Mouse (Mus musculus) cerebellum, adult 2 months (tissue): ENCODE measurements around the gene Uty.

Experiments
- CTCF ChIP-seq: fragments of 200-500 bp; IDR thresholded peaks from 2 replicates; pipeline ENCODE4 v1.5.1; 2011; ENCODE audit warnings: low read depth, mild to moderate bottlenecking, control low read depth, low read length, moderate library complexity, borderline replicate concordance; ENCODE audit not compliant: insufficient read depth
- POLR2A ChIP-seq: fragments of 200-500 bp; IDR thresholded peaks from 2 replicates; pipeline ENCODE4 v1.6.1; 2011; ENCODE audit warnings: low read length, control low read depth, borderline replicate concordance; ENCODE audit not compliant: insufficient read depth

- TF ChIP-seq CTCF (no peak), POLR2A (no peak)
Measured at GRCm38 (mm10) chrY:1116153-1116552, 129.4 kb downstream of the Uty start.
